Mouse (Mus musculus) midbrain, embryonic 14.5 days (tissue): ENCODE results near the gene Fzd10. TPM values are rescaled to one million over a fixed set of nuclear protein-coding genes. Genes with fewer than 3 reads are reported as not detected.
A peak's percentile ranks its signal among the peaks of the same experiment; 100 is the strongest.

Source experiments
- ATAC-seq: fragments of 200-750 bp; cut with Nextera tagmentation; 2 replicates; pipeline ENCODE4 v1.8.0; 2017; ENCODE audit warnings: moderate number of reproducible peaks, moderate library complexity; ENCODE audit not compliant: low FRiP score, low TSS enrichment
- DNase-seq: peaks from one replicate; pipeline ENCODE4 v3.0.0-alpha.2; 2015
- H3K27ac ChIP-seq: fragments of 300-500 bp; sonication (generic); replicated peaks from 2 replicates; pipeline ENCODE4 v1.5.1; 2014; ENCODE audit warnings: mild to moderate bottlenecking, low read depth, low read length, moderate library complexity
- H3K27me3 ChIP-seq: fragments of 300-500 bp; sonication (generic); 2 replicates; pipeline ENCODE4 v1.6.1; 2014; ENCODE audit warnings: low read length, control low read depth, mixed read lengths; ENCODE audit not compliant: control insufficient read depth, insufficient read depth
- H3K36me3 ChIP-seq: fragments of 300-500 bp; sonication (generic); 2 replicates; pipeline ENCODE4 v1.6.1; 2014; ENCODE audit warnings: low read length, control low read depth; ENCODE audit not compliant: control insufficient read depth, insufficient read depth
- H3K4me1 ChIP-seq: fragments of 300-500 bp; sonication (generic); 2 replicates; pipeline ENCODE4 v1.6.1; 2014; ENCODE audit warnings: mild to moderate bottlenecking, antibody characterized with exemption, low read length, control low read depth; ENCODE audit not compliant: control insufficient read depth, insufficient read depth
- H3K4me2 ChIP-seq: fragments of 300-500 bp; sonication (generic); 2 replicates; pipeline ENCODE4 v1.6.1; 2014; ENCODE audit warnings: mild to moderate bottlenecking, low read length, moderate library complexity
- H3K4me3 ChIP-seq: fragments of 300-500 bp; sonication (generic); replicated peaks from 2 replicates; pipeline ENCODE4 v1.5.1; 2014; ENCODE audit warnings: low read depth, low read length
- H3K9ac ChIP-seq: fragments of 300-500 bp; sonication (generic); replicated peaks from 2 replicates; pipeline ENCODE4 v1.6.1; 2014; ENCODE audit warnings: mild to moderate bottlenecking, low read length, moderate library complexity
- H3K9me3 ChIP-seq: fragments of 300-500 bp; sonication (generic); 2 replicates; pipeline ENCODE4 v1.6.1; 2016; ENCODE audit warnings: low read length, control low read depth, mixed read lengths; ENCODE audit not compliant: control insufficient read depth
- WGBS: fragments of 180-500 bp; shearing (Covaris S2); extraction: QIAGEN DNeasy Blood & Tissue Kit; methylation state at CpG from one replicate; pipeline ENCODE4 v1.1.7; 2014; 5-methylcytosine and 5-hydroxymethylcytosine counted together
- polyA plus RNA-seq: library from polyadenylated mRNA; unstranded; fragments of >200 nt; fragmentation: Nextera tagmentation; extraction: Ambion mirVana; gene quantifications from 2 replicates; pipeline ENCODE4 v1.2.1, GENCODE M21; 2014

Gene Fzd10
- polyA plus RNA-seq, 1 experiment from 2014 or later, result 11.6 TPM

- DNase-seq (peak; percentile 73), ATAC-seq (0 out of 2 replicates have a peak, but pooled peaks have one; percentile 34)
- H3K9me3 ChIP-seq, result no peaks in the 10 kb centered on the region
- peak overlapping the region; percentile 77 for H3K27ac ChIP-seq
- H3K27me3 ChIP-seq, result 0 out of 2 replicates have a peak, but pooled peaks cover 8% of the 10 kb centered on the region
- WGBS, result 1% methylated on average over 10 of the region's 10 CpGs
- H3K4me2 ChIP-seq, result peak overlapping the region; percentile 95
- no peaks in the 10 kb centered on the region for H3K36me3 ChIP-seq
- peak overlapping the region; percentile 12; the same call in 1 of the 2 replicates for H3K9ac ChIP-seq
- peaks cover 36% of the 10 kb centered on the region for H3K4me1 ChIP-seq
- H3K4me3 ChIP-seq, result peak overlapping the region; percentile 67
Measured at GRCm38 (mm10) chr5:128598191-128598720, 2.4 kb upstream of the Fzd10 start.

DNA sequence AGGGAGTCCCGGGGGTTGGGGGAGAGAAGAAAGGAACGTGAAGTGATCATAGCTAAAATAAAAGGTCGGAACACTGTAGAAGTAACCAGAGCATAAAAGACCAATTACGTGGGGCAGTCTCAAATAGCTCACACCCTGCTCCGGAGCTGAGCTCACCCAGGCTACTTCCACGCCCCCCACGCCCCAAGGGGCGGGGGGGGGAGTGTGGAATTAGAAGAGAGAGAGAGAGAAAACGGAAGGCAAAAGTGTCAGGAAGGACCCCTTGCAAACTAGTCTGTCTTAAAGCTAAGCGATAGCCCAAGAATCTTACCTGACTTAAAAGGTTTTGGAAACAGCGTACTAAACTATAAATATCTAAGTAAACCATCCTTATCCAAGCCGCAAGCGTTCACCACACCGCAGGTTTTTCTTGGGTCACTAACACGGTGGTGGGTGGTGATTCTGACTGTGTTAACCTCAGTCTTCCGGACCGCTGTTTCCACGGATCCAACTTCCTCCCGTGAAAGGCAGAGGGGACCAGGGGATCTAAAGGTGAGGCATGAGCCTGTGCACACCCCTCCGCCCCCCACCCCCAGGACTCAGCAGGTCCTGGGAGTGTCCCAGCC is 1.8 kb upstream of the Fzd10 start:
- Histone ChIP-seq H3K4me2 (peak overlapping the region; percentile 95), H3K9me3 (no peaks in the 10 kb centered on the region), H3K27ac (peak overlapping the region; percentile 77), H3K9ac (peak overlapping the region; percentile 57), H3K4me3 (peak overlapping the region; percentile 67), H3K36me3 (no peaks in the 10 kb centered on the region), H3K4me1 (peaks cover 36% of the 10 kb centered on the region), H3K27me3 (0 out of 2 replicates have a peak, but pooled peaks cover 8% of the 10 kb centered on the region)
- under 1% methylated on average over 20 of the region's 20 CpGs for WGBS
- ATAC-seq (no peak), DNase-seq (peak; percentile 70)

DNA sequence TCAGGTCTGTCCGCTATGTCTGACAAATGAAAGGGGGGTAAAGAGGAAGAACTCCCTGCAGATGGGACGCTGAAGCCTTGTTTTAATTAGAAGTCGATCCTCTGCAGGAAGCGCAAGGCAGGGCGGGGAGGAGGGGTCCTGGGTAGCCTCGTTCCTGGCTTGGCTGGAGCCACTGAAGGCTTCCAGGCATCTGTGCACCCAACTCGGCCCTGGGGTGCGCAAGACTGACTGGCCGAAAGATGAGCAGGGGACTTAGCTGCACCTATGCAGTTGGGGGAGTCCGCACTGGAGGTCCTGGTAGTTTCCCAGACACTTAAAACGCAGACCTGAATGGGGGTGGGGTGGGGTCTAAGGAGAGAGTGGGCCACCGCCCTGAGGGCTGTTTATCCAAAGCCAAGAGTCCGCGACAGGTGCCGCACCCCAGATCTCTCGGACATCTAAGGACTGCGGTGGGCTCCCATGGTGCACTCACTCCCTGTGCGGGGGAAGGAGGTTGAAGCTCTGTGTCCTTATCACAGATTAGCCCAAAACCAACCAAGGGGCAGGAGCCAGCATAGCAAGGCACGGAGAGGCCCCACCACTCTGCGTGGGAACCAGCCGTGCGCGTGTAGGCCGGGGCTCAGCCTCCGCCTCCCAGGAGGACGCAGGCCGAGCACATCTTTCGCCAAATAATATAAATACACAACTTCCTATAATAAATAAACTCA is 1.1 kb upstream of the Fzd10 start:
- ATAC-seq (no peak), DNase-seq (peak; percentile 64)
- peak overlapping the region; percentile 77 for H3K27ac ChIP-seq
- 0% methylated on average over 28 of the region's 28 CpGs for WGBS
- H3K4me1 ChIP-seq, result peaks cover 34% of the 10 kb centered on the region
- H3K36me3 ChIP-seq, result no peaks in the 10 kb centered on the region
- H3K4me2 ChIP-seq, result peak overlapping the region; percentile 95
- H3K4me3 ChIP-seq, result peak overlapping the region; percentile 67
- H3K9ac ChIP-seq, result peak overlapping the region; percentile 57
- 0 out of 2 replicates have a peak, but pooled peaks cover 8% of the 10 kb centered on the region for H3K27me3 ChIP-seq
- no peaks in the 10 kb centered on the region for H3K9me3 ChIP-seq

DNA sequence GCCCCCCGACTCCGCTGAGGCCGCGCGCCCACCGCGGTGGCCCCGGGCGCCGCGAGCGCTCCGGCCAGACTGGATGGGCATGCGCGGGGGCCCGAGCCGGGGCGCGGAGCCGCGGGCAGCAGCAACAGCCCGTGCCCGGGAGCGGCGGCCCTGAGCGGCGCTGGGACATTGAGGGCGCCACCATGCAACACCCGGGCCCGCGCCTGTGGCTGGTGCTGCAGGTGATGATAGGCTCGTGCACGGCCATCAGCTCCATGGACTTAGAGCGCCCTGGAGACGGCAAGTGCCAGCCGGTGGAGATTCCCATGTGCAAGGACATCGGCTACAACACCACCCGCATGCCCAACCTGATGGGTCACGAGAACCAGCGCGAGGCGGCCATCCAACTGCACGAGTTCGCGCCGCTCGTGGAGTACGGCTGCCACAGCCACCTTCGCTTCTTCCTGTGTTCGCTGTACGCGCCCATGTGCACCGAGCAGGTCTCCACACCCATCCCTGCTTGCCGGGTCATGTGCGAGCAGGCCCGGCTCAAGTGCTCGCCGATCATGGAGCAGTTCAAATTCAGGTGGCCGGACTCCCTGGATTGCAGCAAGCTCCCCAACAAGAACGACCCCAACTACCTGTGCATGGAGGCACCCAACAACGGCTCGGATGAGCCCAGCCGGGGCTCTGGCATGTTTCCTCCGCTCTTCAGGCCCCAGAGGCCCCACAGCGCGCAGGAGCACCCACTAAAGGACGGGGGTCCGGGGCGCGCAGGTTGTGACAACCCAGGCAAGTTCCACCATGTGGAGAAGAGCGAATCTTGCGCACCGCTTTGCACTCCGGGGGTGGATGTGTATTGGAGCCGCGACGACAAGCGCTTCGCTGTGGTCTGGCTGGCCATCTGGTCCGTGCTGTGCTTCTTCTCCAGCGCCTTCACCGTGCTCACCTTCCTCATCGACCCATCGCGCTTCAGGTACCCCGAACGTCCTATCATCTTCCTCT is 684 bp downstream of the Fzd10 start:
- Histone ChIP-seq H3K4me3 (peak overlapping the region; percentile 67), H3K4me2 (peak overlapping the region; percentile 95), H3K9ac (peak overlapping the region; percentile 54), H3K9me3 (no peaks in the 10 kb centered on the region), H3K4me1 (peaks cover 33% of the 10 kb centered on the region), H3K27ac (peak overlapping the region; percentile 87), H3K27me3 (0 out of 2 replicates have a peak, but pooled peaks cover 8% of the 10 kb centered on the region), H3K36me3 (no peaks in the 10 kb centered on the region)
- ATAC-seq, result peak; percentile 7; the same call in 1 of the 2 replicates
- WGBS, result under 1% methylated on average over 86 of the region's 87 CpGs
- peak; percentile 68 for DNase-seq

GRCm38 (mm10) chr5:128603693-128604092 is 3.0 kb downstream of the Fzd10 start:
- peak overlapping the region; percentile 95 for H3K4me2 ChIP-seq
- 7% methylated on average over 1 of the region's 1 CpGs for WGBS
- peak overlapping the region; percentile 14; the same call in 1 of the 2 replicates for H3K27ac ChIP-seq
- H3K4me3 ChIP-seq, result peak overlapping the region; percentile 67
- 0 out of 2 replicates have a peak, but pooled peaks cover 8% of the 10 kb centered on the region for H3K27me3 ChIP-seq
- no peak for ATAC-seq
- H3K36me3 ChIP-seq, result no peaks in the 10 kb centered on the region
- H3K4me1 ChIP-seq, result peaks cover 37% of the 10 kb centered on the region
- H3K9ac ChIP-seq, result no peak overlapping the region; the same call in 1 of the 2 replicates
- H3K9me3 ChIP-seq, result no peaks in the 10 kb centered on the region
- DNase-seq, result peak; percentile 49

- 3% methylated on average over 14 of the region's 14 CpGs for WGBS
- Histone ChIP-seq H3K36me3 (no peaks in the 10 kb centered on the region), H3K9ac (0 out of 2 replicates have a peak overlapping the region, but pooled peaks have one; percentile 4), H3K9me3 (no peaks in the 10 kb centered on the region), H3K27me3 (0 out of 2 replicates have a peak, but pooled peaks cover 8% of the 10 kb centered on the region), H3K4me1 (peaks cover 25% of the 10 kb centered on the region), H3K4me2 (peak overlapping the region; percentile 29), H3K4me3 (no peak overlapping the region), H3K27ac (no peak overlapping the region)
- peak; percentile 61 for DNase-seq
- ATAC-seq, result peak; percentile 46; the same call in 1 of the 2 replicates
Measured at GRCm38 (mm10) chr5:128606596-128606995, 6.0 kb downstream of the Fzd10 start.

DNA sequence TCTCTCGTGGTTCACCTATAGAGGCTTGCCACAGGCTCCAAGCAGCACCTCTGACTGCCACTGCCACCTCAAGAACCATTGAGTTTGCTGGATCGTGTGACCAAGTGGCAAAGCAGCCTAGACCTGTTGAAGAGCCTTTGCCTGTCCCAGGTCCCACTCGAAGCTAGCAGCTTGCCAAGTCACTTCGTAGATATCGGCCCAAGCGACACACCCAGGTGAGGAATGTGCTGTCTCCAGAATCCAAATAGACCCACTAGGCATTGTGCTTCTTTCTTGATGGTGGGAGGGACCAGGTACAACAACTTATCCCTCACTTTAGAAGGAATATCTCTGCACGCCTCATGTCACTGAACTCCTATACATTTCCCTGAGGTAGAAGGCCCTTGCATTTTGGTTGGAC is 8.4 kb downstream of the Fzd10 start:
- Histone ChIP-seq H3K4me3 (no peak overlapping the region), H3K27ac (no peak overlapping the region), H3K4me2 (no peak overlapping the region), H3K4me1 (peaks cover 15% of the 10 kb centered on the region), H3K9ac (no peak overlapping the region), H3K27me3 (no peaks in the 10 kb centered on the region), H3K9me3 (no peaks in the 10 kb centered on the region), H3K36me3 (no peaks in the 10 kb centered on the region)
- DNase-seq (no peak), ATAC-seq (no peak)
- 94% methylated on average over 7 of the region's 7 CpGs for WGBS

DNA sequence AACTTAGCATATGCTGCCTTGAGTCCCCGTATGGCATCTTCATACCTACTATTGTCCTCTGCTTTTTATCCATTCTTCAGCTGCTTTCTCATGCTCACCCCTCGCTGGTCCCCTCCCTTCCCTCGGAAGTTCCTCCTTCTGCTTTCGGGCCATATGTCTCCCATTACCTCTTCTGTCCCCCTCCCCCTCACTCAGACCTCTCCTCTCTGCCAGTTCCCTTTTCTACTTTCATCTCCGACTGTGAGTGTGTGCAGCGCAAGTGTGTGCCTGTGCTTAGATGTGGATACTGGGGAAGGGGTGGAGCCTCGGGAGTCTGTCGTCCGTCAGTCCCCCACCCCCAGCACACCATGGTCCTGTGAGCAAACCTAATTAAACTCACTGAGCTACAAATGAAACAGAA is 17.0 kb downstream of the Fzd10 start:
- Histone ChIP-seq H3K27ac (no peak overlapping the region), H3K36me3 (no peaks in the 10 kb centered on the region), H3K27me3 (peaks cover 3% of the 10 kb centered on the region; the same call in 1 of the 2 replicates), H3K9ac (no peak overlapping the region), H3K9me3 (no peaks in the 10 kb centered on the region), H3K4me1 (peaks cover 14% of the 10 kb centered on the region), H3K4me2 (peak overlapping the region; percentile 20; the same call in 1 of the 2 replicates), H3K4me3 (no peak overlapping the region)
- DNase-seq, result no peak
- WGBS, result 7% methylated on average over 9 of the region's 9 CpGs
- ATAC-seq, result no peak; the same call in 1 of the 2 replicates
